Mouse (Mus musculus) urinary bladder, adult 2 months (tissue): Measurements from ENCODE around the gene Ccdc32. TPM values are rescaled to one million over a fixed set of nuclear protein-coding genes. Genes with fewer than 3 reads are reported as not detected.
A peak's percentile ranks its signal among the peaks of the same experiment; 100 is the strongest.

Experiments used
- DNase-seq: peaks from one replicate; pipeline ENCODE4 v3.0.0; 2022; ENCODE audit warnings: low spot score
- polyA plus RNA-seq: library from polyadenylated mRNA; depleted of rRNA; stranded (reverse); fragments of >200 nt; gene quantifications from 2 replicates; pipeline ENCODE4 v1.2.3, GENCODE M21; 2012

Ccdc32 gene
- polyA plus RNA-seq, 1 experiment: 18.8 TPM

DNA sequence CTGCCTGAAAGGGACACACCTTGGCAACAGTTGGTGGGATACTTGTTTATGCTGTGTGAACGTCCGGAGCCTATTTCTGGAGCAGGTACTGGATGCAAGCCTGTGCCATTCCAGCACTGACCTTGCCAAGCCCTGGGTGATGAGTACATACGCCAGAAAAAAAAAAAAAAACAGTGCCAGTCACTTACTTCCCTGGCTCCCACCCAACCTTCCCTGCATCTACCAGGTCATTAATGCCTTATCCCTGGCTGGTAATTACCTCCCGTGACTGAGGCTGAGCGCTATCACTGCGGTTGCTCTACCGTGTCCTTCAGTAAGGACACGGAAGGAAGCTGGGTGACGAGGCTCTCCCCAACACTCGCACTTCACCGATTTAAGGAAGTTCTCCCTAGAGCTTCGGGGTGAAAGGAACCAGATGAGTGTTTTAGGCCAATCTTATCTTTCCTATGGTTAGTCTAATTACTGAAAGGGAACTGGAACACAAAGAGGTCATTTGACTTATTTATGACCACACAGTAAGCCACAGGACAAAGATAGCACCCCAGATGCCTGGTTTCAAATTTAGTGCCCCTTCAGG, 13.5 kb downstream of the Ccdc32 start:
- DNase-seq: no peak

DNA sequence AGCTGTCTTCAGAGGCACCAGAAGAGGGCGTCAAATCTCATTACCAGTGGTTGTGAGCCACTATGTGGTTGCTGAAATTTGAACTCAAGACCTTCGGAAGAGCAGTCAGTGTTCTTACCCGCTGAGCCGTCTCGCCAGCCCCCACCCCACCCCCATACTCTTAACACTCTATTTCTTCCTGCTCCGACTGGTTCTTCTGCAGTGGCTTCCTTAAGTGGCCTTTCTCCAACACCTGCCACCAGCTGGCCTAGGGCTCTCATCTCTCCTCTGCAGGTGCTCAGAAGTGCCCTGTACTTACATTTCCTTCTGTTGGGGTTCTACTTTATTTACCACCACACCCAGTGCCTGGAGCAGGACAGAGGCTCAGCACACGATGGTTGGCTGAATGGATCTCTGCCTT, 14.2 kb downstream of the Ccdc32 start:
- no peak for DNase-seq

DNA sequence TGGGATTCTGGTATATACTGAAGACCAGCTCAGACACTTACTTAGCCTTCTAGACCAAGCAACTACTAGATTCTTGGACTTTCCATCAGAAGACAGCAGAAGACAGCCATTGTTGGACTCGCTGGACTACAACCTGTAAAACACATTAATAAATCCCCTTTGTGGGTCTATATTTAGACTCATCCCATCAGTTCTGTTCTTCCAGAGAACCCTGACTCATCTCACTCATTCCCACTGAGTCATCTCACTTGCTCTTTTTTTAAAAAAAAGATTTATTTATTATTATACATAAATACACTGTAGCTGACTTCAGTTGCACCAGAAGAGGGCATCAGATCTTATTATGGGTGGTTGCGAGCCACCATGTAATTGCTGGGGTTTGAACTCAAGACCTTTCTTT, 19.8 kb downstream of the Ccdc32 start:
- DNase-seq: no peak

DNA sequence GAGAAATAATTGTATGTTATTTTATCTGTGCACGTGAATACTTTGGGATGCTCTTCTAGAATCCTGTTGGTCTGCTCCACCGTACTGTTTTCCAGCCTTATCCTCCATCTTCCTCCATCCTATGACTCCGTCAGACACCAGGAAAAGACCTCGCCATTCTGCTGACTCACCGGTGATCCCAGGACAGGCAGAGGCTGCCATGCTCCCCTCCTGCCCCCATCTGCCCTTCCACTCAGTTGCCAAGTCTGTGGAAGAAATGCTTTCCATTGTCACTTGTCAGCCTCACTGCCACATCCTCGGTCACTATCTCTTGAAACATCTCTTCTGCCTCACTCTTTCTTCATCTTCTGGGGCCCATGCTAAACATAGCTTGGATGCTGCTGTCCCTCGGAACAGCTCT, 22.3 kb downstream of the Ccdc32 start:
- DNase-seq: no peak

DNA sequence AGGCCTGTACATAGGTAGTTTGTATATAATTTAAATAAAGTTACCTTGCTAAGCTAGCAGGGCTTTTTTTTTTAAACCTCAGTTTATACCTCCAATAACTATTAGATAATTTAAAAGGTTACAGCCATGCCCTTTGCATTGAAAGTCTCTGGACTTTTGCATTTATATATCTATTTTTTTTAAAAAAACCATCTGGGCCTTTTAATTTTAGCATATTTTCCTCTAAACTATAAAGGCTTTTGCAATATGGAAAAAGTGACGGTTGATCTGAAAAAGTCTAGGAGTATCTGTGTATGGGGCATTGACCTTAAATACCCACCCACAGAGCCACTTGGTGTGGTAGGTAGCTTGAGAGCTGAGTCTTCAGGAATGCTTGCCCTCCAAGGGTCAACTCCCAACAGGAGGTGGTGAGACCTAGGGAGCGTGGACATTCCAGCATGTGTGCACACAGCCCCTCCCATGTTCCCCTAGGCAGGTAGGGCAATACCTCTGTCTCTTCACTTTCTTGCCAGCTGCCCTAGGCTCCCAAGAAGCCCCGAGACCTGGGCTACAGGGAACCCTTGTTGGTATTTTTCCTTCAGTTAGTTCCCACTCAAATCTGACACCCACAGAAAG, 30.1 kb downstream of the Ccdc32 start:
- no peak for DNase-seq

DNA sequence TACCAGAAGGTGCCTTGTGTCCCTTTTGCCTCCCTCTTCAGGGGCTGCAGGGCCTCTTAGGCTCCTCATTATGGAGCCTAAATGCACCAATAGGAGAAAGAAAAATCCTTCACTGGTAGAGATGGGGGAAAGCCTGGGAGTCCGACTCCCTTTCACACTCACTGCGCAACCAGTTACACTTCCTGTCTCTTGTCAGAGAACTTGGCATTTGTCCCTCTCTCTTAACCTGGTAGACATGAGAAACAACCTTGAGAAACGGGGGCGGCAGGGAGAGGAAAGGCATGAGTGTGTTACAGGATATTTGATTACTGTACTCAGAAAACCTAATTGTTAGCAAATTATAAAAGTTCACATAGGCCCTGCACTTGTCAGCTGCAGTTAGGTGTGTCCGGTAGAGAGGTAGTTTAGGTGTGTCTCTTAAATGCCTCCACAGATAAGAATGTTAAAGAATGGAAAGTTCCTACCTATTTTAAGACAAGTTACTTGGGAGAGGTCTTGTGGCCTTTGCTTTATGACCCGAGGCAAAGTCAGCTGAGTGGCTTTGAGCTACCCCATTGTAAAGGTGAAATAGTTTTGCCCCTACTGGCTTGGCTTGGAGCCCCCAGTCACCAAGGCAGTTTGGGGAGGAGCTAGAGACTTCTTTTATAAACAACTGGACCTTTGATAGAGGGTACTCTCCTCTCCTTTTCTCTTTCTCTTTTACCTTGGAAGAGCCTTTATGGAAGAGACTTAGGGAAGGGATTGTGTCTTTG, 30.9 kb downstream of the Ccdc32 start:
- DNase-seq: no peak

GRCm38 (mm10) chr2:118996798-118997105, 32.4 kb downstream of the Ccdc32 start:
- DNase-seq: no peak

DNA sequence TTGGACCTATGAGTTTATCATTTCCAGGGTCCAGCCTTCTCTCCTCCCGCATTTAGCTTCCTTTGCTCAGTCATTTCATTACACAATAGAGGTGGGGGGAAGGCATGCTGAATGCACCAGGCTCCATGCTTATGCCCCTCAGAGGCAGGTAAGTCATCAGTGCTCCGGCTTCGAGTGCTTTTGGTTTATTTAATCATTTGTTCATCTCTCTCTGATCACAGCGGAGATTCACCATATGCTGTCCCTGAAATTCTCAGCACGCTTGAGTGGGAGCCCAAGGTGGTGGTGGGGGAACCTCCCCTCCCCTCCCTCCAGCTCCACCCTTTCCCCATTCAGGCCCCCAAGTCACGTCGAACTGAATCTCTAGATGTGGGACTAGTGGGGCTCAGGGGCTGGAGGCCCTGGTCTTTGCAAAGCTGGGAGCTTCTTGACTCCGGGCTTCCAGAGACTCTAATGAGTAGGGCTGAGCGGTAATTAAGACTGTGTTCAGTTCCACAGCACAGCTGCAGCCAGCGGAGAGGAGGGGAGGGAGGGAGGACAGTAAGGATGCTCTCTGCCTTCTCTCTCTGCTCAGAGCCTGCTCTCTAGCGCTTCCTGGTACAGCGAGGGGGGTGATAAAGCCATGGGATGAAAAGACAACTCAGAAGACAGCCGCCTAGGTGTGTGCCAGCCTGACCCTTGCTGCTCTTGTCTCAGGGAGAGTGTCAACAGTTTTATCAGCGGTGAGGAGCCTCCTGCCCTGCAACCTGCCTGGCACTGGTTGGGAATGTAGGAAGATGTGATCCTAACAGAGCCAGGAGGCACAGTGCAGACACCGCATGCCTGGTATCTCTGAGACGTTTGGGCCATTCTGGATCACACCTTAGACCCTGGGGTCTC, 33.0 kb downstream of the Ccdc32 start:
- DNase-seq: no peak

GRCm38 (mm10) chr2:118995490-118995889, 33.7 kb downstream of the Ccdc32 start:
- no peak for DNase-seq

DNA sequence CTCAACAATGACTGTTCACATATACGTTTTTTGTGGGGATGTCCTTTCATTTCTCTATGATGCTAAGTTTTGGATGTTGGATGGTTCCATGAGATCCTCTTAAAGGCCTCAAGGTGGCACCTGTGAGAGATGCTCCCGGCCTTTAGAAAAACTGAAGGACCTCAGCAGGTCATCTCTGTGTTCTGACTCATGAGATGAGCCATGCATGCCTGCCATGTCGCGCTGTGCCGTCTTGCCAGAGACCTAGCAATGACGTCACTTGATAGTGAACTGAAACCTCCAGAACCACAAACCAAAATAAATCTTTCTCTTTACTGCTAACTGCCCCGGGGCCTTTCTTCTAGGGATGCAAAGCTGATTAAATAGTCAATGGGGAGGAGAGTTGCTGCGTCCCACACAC, 45.4 kb downstream of the Ccdc32 start:
- no peak for DNase-seq

- DNase-seq: no peak
Measured at GRCm38 (mm10) chr2:118980841-118981240, 48.4 kb downstream of the Ccdc32 start.

DNA sequence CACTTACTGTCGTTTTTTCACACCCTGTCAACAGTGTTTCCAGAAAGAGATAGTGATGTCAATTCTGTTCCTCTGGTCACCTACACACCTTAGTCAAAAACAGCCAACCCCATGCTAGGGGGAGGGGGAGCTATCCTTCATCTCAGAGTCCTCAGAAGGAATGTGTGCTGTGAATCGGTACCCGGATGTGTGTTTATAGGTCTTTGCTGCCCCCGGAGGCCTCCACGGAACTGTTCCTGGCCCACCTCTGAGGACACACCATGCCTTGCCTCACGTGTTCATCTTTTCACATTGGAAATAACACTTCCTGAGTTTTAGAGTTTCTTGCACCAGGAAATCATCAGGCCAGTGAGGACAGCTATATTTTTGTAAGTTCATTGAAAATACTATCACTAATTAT, 51.1 kb downstream of the Ccdc32 start:
- no peak for DNase-seq

DNA sequence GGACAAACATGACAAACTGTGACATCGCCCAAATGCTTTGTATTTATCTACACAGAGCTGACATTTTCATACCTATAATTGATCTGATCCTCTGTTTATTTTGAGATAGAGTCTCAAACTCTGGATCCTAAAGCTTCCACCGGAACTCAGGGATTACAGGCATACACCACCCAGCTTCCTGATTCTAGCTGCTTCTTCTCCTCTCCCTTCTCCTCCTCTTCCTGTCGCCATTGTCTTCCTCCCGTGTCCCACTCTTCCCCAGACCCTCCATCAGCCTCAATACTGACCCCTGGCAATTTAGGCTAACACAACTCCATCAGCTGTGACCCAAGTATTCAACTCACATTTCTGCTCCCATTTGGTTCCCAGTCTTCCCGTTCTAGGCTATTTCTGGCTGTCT, 52.3 kb downstream of the Ccdc32 start:
- no peak for DNase-seq

DNA sequence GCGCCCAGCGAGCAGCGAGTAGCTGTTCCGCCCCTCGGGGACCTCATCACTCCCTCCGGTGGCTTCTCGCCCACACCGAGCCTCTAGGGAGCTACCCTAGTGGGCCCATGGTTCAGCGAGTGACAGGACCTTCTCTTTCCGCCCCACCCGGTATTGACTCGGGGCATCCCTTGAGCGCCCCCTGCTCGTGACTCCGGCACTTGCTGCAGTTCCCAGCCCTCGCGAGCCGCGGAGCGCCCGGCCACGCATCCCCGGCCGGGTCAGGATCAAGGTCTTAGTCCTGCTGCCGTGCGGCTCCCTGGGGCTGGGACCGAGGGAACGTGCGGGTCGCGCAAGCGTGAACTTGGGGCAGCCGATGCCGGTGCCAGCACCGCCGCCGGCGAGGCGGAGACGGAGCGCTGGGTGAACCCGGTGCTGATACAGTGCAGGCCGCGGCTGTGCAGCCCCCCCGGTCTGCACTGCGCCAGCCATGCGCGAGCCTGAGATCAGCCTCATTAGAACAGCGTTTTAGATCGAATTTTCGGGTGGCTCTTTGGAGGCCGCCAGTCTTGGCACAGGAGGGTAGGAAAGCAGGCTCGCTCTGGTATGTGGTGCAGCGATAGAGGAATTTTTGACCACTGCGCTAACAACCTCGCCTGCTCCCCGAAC, 52.8 kb downstream of the Ccdc32 start:
- peak; percentile 76 for DNase-seq

DNA sequence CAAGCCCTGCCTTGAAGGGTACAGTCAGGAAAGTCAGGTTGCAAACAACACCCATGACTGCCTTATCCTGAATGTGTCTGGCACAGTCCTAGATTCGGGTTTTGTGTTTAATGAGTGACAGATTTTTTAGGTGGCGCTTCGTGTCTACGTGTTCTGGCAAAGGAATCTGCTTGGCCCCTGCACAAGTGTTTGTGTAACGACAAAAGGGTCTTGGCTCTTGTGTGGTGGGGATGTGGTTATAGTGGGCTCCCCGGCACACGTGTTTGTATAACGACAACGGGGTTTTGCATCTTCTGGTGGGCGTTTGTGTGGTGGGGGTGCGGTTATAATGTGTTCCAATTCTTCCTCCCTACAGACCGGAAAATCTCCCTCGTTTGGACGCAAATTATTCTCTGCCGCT, 53.3 kb downstream of the Ccdc32 start:
- DNase-seq: no peak

- peak; percentile 72 for DNase-seq
Measured at GRCm38 (mm10) chr2:118972687-118973376, 56.4 kb downstream of the Ccdc32 start.

GRCm38 (mm10) chr2:118972048-118972447, 57.1 kb downstream of the Ccdc32 start:
- DNase-seq: no peak

- DNase-seq: no peak
Measured at GRCm38 (mm10) chr2:118969585-118970147, 59.5 kb downstream of the Ccdc32 start.
